Mouse (Mus musculus) left cerebral cortex, adult 9 months (tissue): ENCODE measurements around the gene Vps54.
"Not testable (repeated sequence)": the region's sequence is repeated elsewhere in the genome, so short reads cannot be mapped to it uniquely, and the experiment has no call there.

Source experiments
- DNase-seq, 2 experiments: peaks; one replicate each; pipeline ENCODE4 v3.0.0; 2022; ENCODE audit warnings: low spot score in 2 of 2

Vps54 gene

DNA sequence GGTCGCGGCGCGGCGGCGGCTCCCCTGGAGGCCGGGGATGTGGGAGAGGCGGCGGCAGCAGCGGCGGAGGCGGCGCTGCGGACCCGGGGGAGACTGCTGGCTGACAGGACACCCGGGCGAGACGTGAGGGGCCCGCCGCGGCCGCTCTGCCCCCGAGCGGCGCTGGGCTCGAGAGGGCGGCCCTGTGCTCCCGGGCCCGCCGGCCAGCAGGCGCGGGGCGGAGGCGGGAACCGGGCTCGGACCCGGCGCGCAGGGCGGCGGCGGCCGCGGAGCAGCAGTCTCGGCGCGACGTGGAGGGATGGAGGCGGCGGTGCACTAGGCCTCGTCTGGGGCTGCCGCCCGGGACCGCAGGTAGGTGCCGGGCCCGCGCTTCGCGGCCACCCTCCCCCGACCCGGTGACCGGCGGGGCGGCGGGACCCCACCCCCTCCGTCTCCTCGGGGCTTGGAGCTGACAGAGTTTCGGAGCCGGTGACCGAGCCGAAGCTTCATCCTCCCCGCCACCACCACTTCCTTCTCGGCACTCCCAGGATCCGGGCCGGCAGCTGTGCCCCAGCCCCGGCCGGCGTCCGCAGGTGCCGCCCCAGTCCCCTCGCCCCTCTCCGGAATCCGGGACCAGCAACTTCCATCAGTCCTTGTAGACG is at the start of gene Vps54:
Gene Vps54, plus strand, starts transcription at position 261 of the 641 bp plus-strand sequence.
- peak in 1 of 2 experiments; percentile 34 for DNase-seq

- DNase-seq: not testable (repeated sequence)
These were observed 47.3 kb upstream of the Vps54 start for GRCm38 (mm10) chr11:21191821-21192220.

DNA sequence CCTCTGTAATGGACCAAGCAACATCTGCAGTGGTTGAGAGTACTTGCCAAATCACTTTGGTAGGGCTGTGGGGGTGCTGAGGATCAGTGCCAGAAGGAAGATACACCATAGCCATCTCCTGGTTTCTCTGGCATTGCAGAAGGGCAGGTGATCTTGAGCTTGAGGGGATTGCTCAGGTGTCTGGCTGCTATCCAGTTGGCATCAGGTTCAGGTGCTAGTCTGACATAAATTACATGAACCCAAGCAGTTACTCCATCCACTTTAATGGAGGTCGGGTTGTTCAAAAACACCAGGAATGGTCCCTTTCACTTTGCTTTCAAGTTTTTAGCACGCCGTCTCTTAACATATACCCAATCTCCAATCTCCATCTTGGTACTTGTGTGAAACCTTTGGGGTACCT is 44.2 kb upstream of the Vps54 start:
- DNase-seq: no peak

DNA sequence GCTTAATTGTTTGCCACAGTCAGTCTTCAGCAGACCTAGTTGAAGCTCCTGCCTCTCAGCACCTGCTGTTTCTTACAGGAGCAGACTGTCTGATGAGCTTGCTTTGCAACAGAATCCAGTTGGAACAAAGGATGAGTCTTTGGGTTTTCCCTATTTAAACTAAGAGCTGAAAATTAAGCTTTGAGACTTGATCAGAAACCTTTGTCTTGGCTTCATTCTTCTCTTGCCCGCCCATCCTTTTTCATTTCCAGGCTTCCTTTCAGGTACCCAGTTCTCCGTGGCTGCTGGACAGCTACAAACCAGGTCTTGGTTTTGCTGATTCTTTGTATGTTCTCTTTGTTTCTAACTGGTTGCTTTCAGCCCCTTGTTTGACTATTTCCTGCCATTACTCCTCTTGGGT is 30.0 kb upstream of the Vps54 start:
- no peak for DNase-seq

GRCm38 (mm10) chr11:21209701-21210100 is 29.4 kb upstream of the Vps54 start:
- not testable (repeated sequence) for DNase-seq

- no peak for DNase-seq
These were observed 21.7 kb upstream of the Vps54 start for GRCm38 (mm10) chr11:21217419-21217818.

GRCm38 (mm10) chr11:21219281-21219680 is 19.8 kb upstream of the Vps54 start:
- DNase-seq: no peak

DNA sequence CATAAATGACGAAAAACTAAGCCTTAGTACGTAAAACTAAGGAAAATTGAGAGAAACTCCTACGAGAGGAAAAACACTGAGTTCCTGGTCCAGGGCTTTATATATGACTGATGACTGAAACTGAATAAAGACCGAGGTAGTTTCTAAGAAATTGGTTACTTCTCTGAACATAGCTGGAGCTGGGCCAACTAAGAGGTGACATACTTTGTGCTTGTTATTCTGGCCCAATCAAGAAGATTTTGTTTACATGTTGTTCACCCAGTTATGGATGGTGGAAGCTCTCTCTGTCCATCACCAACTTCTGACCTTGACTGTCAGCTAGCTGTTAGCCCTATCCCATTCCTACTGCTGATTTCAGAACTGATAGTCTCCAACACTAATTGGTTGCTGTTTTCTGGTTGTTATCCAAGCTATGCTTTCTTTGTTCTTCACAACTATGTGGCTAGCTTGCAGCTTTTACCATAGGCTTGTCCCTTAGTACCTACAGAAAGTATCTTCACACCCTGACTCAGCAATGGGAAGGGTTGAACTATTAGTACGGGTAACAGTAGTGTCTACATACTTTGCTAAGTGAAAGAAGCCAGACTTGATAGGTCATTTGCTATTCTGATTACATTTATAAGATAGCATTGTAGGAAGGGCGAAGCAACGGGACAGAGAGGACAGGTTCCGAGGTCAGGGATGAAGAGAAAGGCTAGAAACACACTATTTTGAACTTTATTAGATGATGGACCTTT is 19.1 kb upstream of the Vps54 start:
- no peak for DNase-seq

DNA sequence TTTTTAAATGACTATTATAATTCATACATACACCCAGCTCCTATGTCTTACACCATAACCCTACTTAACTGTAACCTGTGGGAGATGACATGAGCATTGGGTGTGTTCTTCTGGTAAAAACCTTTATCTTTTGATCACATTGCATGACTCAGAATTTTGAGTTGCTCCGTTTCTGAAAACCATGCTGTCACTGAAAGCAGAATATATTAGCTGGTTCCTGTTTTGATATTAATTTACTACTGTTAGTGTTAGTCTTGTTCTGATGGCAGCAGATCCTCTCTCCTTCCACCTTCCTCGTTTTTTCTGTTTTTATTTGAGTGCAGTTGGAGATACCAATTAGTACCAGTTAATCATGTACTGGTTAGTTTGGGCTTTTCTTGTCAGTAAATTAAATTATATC is 18.3 kb upstream of the Vps54 start:
- no peak for DNase-seq

- DNase-seq: no peak
These were observed 17.7 kb upstream of the Vps54 start for GRCm38 (mm10) chr11:21221396-21221795.

GRCm38 (mm10) chr11:21222606-21223207 is 16.4 kb upstream of the Vps54 start:
- DNase-seq: no peak

- DNase-seq: no peak
These were observed 15.5 kb upstream of the Vps54 start for GRCm38 (mm10) chr11:21223539-21223938.

DNA sequence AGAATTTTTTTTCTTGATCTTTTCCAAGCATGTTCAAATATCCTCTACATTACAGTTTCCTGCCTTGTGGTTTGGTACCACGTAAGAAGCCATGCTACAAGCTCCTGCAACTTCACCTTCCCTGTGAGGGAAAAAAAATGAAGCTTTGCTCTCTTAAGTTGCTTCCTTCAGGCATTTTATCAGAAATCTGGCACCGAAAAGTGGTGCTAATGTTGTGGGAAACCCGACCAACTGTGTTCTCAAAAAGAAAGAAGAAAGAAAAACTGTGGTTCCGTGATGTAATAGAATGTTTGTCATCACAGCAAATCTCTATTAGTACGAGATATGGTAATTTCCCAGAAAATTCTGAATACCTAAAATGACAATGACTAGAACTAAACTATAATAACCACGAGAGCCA is 15.0 kb upstream of the Vps54 start:
- no peak for DNase-seq

- no peak for DNase-seq
These were observed 14.6 kb upstream of the Vps54 start for GRCm38 (mm10) chr11:21224446-21224845.

GRCm38 (mm10) chr11:21224983-21225382 is 14.1 kb upstream of the Vps54 start:
- no peak for DNase-seq

DNA sequence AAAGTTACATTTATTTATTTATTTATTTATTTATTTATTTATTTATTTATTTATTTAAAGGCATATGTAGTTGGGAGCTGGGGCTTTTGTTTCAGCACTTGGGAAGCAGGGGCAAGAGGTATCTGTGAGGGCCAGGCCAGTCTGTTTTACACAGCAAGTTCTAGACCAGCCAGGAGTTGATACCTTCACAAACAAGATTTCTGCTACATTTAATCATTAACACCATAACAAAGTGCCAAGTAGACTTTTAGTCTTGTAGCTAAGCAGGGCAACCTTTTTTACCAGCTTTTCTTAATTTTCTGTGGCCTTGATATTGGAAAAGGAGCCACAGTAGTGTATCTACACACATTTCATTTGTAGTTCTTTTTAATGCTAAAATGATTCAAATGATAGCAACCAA is 3.7 kb upstream of the Vps54 start:
- DNase-seq: no peak

DNA sequence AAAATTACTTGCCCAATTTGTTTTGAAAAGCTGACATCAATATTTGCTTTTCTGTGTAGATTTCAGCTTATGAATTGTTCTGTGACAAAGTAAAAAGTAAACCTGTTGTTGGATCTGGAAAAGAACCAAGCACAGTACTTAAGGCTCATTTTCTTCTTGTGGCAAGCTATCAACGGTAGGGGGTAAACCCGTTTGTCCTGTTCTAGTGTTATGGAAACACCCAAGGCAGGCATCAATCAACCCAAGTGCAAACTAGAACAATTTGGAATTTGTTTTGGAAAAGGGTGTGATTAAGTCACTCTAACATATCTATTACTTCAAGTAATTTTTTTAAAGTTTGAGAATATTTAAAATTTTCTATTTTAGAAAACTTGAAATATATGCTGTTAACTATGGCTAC is 3.3 kb upstream of the Vps54 start:
- no peak for DNase-seq

DNA sequence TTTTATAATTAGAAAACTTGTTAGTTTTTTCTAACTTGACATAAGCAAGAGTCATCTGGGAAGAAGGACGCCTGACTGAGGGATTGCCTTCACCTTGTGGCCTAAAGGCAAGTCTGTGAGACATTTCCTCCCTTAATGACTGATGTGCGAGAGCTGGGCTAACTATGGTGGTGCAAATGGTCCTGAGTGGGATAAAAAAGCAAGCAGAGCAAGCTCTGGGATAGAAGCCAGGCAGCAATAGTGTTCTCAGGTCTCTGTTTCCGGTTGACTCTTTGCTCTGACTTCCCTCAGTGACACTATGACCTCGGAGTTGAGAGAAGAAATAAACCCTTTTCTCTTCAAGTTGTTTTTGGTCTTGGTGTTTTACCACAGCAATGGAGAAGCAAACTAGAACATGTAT is 2.1 kb upstream of the Vps54 start:
- no peak for DNase-seq

- DNase-seq: no peak
These were observed 1.4 kb upstream of the Vps54 start for GRCm38 (mm10) chr11:21237474-21238278.

DNA sequence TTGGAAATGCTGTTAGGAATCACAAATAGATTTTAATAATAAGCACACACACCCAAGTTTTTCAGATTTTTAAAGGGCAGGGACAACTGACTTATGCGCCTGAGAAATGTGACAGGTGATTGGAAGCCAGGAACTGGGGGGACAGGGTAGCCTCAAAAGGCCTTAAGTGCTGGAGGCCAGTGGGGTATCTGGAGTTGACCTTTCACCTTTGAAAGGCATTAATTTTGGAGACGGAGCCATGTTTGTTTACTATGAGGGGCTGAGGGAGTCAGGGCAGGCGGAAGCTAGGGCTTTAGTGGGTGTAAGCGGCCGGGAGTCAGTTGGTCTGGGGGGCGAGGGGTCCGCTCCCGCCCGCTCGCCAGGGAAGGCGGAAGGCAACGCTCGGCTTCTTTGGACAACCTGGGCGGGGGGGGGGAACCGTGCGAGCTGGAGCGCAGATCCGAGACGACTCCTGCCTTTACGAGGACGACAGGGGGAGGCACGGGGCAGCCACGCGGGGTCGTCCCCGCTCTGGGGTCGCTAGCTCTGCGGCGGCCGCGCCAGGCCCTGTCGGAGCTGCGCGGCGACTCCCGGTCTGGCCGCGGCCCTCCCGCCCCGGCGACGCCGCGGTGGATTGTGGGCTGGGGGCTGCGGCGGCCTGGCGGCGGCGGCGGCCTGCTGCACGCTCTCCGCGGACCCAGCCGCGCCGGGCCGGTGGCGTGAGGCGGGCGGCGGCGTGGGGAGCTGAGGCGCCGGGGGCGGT is 631 bp upstream of the Vps54 start:
- no peak for DNase-seq

DNA sequence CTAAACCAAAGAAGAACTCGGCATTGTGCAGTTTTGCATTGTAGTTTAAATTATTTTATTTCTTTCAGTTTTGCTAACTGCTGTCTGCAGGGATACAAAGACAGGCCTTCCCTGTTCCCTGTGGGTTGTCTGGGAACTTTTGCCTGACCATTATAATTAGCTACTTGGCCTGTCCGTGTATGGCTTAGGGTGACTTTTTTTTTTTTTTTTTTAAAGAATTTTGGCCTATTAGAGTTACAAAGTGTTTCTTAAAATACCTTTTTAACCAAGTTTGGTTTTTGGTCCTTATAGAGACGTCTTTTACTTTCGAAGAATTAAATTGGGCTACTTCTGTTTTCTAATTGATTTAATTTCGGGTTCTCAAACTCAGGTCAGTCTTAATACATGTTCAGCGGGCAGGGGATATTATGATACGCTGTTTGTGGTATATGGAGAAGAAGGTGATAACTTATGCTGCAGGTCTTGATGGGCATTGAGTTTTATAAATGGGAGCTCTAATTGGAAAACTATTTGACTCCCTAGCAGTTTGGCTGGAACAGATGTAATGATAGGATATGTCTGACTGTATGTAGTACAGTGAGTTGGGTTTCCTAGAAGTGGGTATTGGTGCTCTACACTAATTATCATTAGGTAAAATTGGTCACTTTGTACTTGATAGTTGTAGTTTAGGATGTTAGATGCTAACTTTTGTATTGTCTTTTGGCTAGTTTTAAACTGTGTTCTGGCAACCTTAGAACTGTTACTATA is 855 bp downstream of the Vps54 start:
- no peak for DNase-seq
